Mouse (Mus musculus) embryonic facial prominence, embryonic 10.5 days (tissue): ENCODE results near the gene Smyd4. TPM values are rescaled to one million over a fixed set of nuclear protein-coding genes. Genes with fewer than 3 reads are reported as not detected.

Source experiments
- DNase-seq: peaks from one replicate; pipeline ENCODE4 v3.0.0-alpha.2; 2017; ENCODE audit warnings: low spot score
- H3K27ac ChIP-seq: fragments of 300-500 bp; sonication (generic); replicated peaks from 2 replicates; pipeline ENCODE4 v1.5.1; 2016; ENCODE audit warnings: mild to moderate bottlenecking
- H3K27me3 ChIP-seq: fragments of 300-500 bp; sonication (generic); replicated peaks from 2 replicates; pipeline ENCODE4 v1.6.1; 2016; ENCODE audit warnings: low read depth, mild to moderate bottlenecking; ENCODE audit not compliant: poor library complexity, severe bottlenecking
- H3K36me3 ChIP-seq: fragments of 300-500 bp; sonication (generic); replicated peaks from 2 replicates; pipeline ENCODE4 v1.6.1; 2016; ENCODE audit warnings: mild to moderate bottlenecking, moderate library complexity
- H3K4me1 ChIP-seq: fragments of 300-500 bp; sonication (generic); 2 replicates; pipeline ENCODE4 v1.6.1; 2016
- H3K4me3 ChIP-seq: fragments of 300-500 bp; sonication (generic); 2 replicates; pipeline ENCODE4 v1.5.1; 2016; ENCODE audit warnings: mild to moderate bottlenecking, moderate library complexity
- H3K9me3 ChIP-seq: fragments of 300-500 bp; sonication (generic); 2 replicates; pipeline ENCODE4 v1.6.1; 2016; ENCODE audit warnings: mild to moderate bottlenecking
- WGBS: fragments of 180-500 bp; shearing (Covaris S2); methylation state at CpG from one replicate; pipeline ENCODE4 v1.1.7; 2016; 5-methylcytosine and 5-hydroxymethylcytosine counted together
- polyA plus RNA-seq: library from polyadenylated mRNA; unstranded; fragments of >200 nt; fragmentation: Nextera tagmentation; extraction: Ambion mirVana; gene quantifications from 2 replicates; pipeline ENCODE4 v1.2.1, GENCODE M21; 2016

The Smyd4 gene
- polyA plus RNA-seq, 1 experiment from 2014 or later = 18.2 TPM

DNA sequence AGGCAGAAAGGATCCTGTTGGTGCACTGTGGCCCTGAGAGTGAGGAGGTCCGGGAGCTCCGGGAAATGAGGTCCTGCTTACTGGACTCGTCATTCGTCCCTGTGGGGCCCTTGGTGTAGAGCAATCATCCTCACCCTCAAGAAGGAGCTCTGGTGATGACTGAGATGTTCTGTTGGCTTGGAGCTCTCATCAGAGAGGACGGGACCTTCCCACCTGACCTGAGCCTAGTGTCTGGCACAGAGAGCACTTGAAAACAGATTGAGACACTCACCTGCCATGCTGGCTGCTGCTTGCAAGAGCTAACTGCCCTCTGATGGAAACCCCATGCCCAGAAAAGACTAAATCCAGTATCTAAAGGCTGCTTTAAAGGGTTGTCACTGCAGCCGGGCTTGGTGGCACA, 56.6 kb downstream of the Smyd4 start:
- no peaks in the 10 kb centered on the region for H3K9me3 ChIP-seq
- H3K27ac ChIP-seq = no peak overlapping the region
- H3K4me3 ChIP-seq = no peak overlapping the region
- no peaks in the 10 kb centered on the region for H3K27me3 ChIP-seq
- no peak for DNase-seq
- WGBS = 88% methylated on average over 6 of the region's 6 CpGs
- H3K4me1 ChIP-seq = 0 out of 2 replicates have a peak, but pooled peaks cover 3% of the 10 kb centered on the region
- H3K36me3 ChIP-seq = peaks cover 29% of the 10 kb centered on the region

DNA sequence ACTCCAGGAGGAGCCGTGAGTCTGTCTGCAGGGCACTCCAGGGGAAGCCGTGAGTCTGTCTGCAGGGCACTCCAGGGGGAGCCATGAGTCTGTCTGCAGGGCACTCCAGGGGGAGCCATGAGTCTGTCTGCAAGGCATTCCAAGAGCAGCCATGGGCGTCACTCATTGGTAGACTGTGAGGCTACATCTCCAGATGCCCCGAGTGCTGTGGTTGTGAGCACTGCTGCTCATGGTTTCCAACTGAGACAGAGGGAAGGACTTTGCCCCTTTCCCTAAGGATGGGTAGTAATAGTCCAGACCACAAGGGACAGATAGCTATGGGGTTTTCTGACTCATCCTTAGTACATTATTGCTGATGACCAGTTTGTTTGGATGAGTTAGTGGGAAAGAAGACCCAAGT, 57.9 kb downstream of the Smyd4 start:
- Histone ChIP-seq H3K4me3 (no peak overlapping the region), H3K9me3 (no peaks in the 10 kb centered on the region), H3K27me3 (no peaks in the 10 kb centered on the region), H3K4me1 (0 out of 2 replicates have a peak, but pooled peaks cover 3% of the 10 kb centered on the region), H3K27ac (no peak overlapping the region), H3K36me3 (peaks cover 37% of the 10 kb centered on the region)
- no peak for DNase-seq
- WGBS = 69% methylated on average over 4 of the region's 4 CpGs

DNA sequence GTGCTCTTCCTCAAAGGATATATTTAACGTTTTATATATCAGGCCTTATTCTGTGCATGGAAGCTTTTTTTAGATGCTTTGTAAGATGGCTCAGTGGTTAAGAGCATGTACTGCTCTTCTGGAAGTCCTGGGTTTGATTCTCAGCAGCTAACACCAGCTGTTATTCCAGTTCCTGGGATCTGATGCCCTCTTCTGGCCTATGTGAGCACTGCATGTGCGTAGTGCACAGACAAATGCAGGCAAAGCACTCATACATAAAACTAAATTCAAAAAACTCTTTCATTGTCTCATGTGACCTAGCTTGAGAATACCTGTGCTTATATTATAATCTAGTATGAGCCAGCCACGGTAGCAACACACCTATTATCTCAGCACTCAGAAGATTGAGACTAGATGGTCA, 58.6 kb downstream of the Smyd4 start:
- no peak overlapping the region for H3K27ac ChIP-seq
- DNase-seq = peak; percentile 58
- H3K4me1 ChIP-seq = 0 out of 2 replicates have a peak, but pooled peaks cover 3% of the 10 kb centered on the region
- H3K9me3 ChIP-seq = no peaks in the 10 kb centered on the region
- H3K27me3 ChIP-seq = no peaks in the 10 kb centered on the region
- H3K36me3 ChIP-seq = peaks cover 44% of the 10 kb centered on the region
- WGBS = 35% methylated on average over 3 of the region's 3 CpGs
- no peak overlapping the region for H3K4me3 ChIP-seq

DNA sequence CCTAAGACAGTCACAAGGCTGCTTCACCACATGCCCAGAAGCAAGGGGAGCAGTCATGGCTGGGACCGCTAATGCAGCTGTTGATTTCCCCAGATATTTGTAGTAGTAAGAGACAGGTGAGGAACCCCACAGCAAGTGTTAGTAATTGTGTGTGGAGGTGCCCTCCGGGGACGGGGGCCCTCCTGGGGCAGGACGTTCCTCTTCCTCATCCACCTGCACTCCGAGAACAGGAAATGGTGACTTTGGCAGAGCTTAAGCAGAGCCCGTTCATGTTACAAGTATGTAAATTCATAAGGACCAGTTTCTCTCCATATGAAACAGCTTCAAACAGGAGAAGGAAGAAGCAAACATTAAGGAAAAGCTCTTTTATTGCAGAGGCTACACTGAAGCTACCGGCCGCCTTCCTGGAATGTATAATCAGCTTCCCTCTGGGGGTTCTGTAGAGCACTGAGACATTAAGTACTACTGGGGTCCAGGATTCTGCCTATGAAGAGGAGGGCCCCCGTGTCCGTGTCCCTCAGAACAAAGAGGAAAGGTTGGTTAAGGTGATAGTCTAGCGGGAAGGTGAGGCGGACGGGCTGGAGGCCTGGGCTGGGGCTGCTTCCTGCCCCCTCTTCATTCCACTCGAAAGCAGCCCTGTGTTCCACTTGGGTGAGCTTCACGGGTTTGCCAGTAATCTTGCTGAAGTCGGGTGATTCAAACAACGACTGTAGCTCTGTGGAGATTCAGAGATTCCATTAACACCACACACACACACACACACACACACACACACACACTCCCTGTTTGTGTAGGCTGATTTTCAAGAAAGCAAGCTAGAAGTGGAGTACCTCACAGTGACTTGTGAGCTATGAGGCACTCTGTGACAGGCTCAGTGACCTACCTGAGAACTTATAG, 61.7 kb downstream of the Smyd4 start:
- Histone ChIP-seq H3K27me3 (no peaks in the 10 kb centered on the region), H3K4me3 (no peak overlapping the region), H3K36me3 (peaks cover 75% of the 10 kb centered on the region), H3K9me3 (no peaks in the 10 kb centered on the region), H3K27ac (no peak overlapping the region), H3K4me1 (no peaks in the 10 kb centered on the region)
- no peak for DNase-seq
- WGBS = 85% methylated on average over 17 of the region's 17 CpGs

DNA sequence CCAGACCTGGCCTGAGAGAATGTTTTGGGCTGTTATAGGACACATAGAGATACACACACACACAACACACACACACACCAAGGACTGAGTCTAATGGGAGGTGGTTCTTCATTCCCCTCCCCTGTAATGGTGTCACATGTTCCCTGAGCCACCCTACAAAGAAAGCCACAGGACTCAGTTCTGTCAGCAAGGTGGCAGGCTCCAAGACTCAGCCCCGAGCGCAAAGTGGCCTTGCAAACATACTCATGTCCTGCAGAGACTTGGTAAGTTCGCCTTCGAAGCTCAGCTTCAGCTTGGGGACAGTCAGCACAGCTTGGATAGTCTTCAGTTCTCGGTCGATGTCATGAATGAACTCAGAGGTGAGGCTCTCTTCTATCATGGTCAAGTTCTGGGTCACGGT, 62.4 kb downstream of the Smyd4 start:
- H3K4me1 ChIP-seq = no peaks in the 10 kb centered on the region
- no peak for DNase-seq
- peaks cover 80% of the 10 kb centered on the region for H3K36me3 ChIP-seq
- no peak overlapping the region for H3K4me3 ChIP-seq
- no peaks in the 10 kb centered on the region for H3K27me3 ChIP-seq
- H3K9me3 ChIP-seq = no peaks in the 10 kb centered on the region
- WGBS = 93% methylated on average over 7 of the region's 7 CpGs
- H3K27ac ChIP-seq = no peak overlapping the region

DNA sequence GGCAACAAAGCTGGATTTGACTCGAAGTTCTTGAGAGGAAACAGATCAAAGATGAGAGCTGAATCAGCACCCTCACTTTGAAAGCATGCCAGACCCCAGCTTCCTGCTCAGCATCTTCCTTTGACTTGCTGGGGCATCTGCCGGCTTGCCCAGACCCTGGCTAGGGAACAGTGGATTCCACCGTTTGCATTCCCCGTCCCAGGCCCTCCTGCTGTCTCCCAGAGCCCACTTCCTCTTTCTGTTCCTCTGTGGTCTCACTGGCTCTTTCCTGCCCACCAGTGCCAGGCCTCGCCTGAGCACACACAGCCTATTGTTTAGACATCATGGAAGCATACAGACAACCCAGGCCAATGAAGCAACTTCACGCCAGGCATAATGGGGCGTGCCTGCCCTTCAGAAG, 66.9 kb downstream of the Smyd4 start:
- Histone ChIP-seq H3K27ac (no peak overlapping the region), H3K9me3 (no peaks in the 10 kb centered on the region), H3K4me1 (peaks cover 7% of the 10 kb centered on the region), H3K36me3 (peaks cover 85% of the 10 kb centered on the region), H3K4me3 (no peak overlapping the region), H3K27me3 (no peaks in the 10 kb centered on the region)
- no peak for DNase-seq
- WGBS = 57% methylated on average over 7 of the region's 7 CpGs

DNA sequence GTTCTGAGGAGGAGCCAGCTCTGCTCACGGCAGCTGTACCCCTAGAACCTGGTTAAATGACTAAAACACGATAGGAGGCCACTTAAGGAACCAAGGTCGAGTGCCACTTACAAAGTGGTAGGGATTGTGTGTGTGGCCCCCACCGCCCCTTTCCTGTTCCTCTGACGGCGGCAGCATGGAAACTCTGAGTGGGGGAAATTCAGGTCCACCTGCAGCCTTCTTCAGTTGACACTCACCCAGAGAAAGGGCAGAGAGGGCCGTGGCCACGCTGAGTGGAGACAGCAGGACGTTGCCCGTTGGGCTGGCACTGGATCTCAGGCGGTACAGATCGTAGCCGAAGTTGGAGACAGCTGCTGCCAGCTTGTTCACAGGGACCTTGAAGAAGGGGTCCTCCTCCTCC, 67.8 kb downstream of the Smyd4 start:
- H3K4me3 ChIP-seq = no peak overlapping the region
- no peak for DNase-seq
- 89% methylated on average over 13 of the region's 13 CpGs for WGBS
- no peak overlapping the region for H3K27ac ChIP-seq
- H3K27me3 ChIP-seq = no peaks in the 10 kb centered on the region
- H3K9me3 ChIP-seq = no peaks in the 10 kb centered on the region
- peaks cover 76% of the 10 kb centered on the region for H3K36me3 ChIP-seq
- peaks cover 16% of the 10 kb centered on the region for H3K4me1 ChIP-seq

DNA sequence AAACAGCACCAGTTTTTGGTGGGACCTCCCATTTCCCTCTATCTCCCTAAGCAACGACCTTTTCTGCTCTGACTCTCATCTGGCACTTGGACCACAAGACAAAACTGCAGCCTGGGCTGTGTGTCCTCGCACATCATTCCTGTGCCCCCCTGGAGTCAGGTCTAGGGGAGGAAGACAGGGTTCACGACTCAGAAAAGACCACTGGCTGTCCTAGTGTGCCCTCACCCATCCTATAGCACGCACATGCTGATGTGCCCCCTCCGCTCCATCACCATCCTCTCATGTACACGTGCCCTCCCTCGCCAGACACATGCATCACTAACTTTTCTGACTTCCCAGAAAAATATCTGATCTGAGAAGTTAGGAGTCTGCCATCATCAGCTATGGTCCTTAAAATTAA, 71.8 kb downstream of the Smyd4 start:
- WGBS = 85% methylated on average over 7 of the region's 7 CpGs
- no peak for DNase-seq
- Histone ChIP-seq H3K36me3 (peaks cover 37% of the 10 kb centered on the region), H3K27ac (peak overlapping the region; percentile 87), H3K27me3 (no peaks in the 10 kb centered on the region), H3K4me1 (peaks cover 39% of the 10 kb centered on the region), H3K4me3 (no peak overlapping the region), H3K9me3 (no peaks in the 10 kb centered on the region)

DNA sequence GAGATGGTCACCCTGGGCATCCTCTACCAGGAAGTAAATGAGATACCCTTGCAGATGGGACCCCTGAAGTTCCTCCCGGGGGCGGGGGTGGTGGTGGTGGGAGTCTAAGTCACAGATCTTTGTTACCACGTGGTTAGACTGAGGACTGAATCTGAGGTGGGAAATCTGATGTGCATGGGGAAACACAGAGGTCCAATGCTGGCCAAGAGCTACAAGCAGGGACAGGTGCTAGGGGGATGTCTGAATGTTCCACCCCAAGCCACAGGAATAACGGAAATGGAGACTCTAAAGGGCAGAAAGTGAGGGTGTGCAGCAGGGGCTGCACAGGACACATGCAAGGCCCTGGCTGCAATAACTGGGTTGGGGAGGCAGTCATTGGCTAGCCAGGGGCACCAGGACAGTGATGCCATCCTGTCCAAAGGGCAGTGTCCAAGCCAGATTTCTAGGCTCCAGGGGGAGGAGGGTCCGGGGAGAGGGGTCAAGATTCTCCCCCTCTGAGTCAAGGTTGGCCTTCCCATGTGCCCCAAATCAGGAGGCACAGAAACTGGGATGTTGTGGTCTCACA, 72.7 kb downstream of the Smyd4 start:
- Histone ChIP-seq H3K36me3 (peaks cover 28% of the 10 kb centered on the region), H3K27ac (peak overlapping the region; percentile 87), H3K4me3 (peak overlapping the region; percentile 66), H3K4me1 (peaks cover 38% of the 10 kb centered on the region), H3K27me3 (no peaks in the 10 kb centered on the region), H3K9me3 (no peaks in the 10 kb centered on the region)
- WGBS = 45% methylated on average over 5 of the region's 5 CpGs
- DNase-seq = no peak

DNA sequence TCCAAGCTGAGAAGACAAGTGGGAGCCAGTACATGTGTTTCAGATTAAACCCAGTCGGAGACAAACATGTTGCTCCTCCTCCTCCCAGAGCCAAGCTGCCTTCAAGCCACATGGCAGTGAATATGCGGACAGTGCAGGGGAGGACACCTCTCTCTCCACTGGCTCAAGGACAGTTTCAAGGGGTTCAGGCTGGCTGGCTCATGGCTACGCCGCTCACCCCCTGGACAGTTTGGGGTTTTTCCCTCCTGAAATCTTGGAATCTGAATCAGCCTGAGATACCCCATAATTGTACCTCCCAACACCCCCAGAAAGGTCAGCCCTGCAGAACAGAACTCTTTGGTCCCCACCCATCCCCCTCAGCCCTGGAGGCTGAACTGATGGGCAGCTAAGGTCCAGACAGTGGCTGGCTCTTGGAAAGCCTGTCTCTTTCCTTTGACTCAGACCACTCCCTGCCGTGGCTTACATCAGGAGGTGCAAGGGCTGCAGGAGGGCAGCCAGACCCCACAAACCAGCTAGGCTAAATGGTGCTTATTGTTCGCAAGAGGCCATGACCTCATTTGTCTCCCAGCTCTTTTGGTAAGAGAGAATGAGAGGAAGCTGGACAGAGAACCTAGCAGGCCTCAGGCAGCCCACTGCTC, 73.3 kb downstream of the Smyd4 start:
- Histone ChIP-seq H3K27me3 (no peaks in the 10 kb centered on the region), H3K27ac (peak overlapping the region; percentile 87), H3K4me3 (peak overlapping the region; percentile 66), H3K9me3 (no peaks in the 10 kb centered on the region), H3K4me1 (peaks cover 35% of the 10 kb centered on the region), H3K36me3 (peaks cover 22% of the 10 kb centered on the region)
- DNase-seq = peak; percentile 66
- WGBS = 24% methylated on average over 6 of the region's 6 CpGs

DNA sequence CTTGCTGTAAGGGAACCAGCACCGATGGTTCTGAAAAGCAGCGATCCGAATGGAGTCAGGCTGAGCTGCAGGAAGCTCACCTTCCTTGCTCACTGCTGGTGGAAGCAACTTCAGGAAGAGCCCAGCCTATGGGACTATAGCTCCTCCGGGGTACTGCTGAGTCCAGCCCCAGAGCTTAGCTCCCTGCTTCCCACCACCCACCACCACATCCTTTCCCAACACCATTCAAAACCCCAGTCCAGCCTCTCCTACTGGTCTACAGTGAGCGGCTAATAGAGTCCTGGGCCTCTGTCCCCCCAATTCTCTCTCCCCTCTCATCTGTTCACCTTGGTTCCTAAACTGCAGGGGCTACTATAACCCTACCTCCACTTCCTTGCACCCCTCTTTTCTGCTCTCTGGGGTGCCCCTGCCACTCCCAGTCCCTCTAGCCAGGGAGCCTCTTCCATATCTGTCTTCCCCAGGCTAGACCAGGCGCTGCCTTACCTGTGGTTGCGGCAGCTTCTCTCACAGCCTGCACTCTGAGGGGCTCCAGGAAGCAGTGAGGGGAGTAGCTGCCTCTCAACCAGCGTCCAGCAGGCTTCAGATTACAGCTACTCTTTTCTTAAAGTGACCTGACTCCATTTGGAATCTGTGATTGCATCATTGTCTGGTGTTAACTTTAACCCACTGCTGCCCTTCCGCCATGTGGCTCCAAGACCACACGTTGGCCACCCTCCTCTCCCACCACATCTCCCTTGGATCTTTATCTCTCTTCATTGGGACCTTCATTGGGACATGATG, 74.0 kb downstream of the Smyd4 start, which contains the start of gene Serpinf1:
Serpinf1 (minus strand) TSS at position 689 of the 780 bp plus-strand sequence.
- Histone ChIP-seq H3K9me3 (no peaks in the 10 kb centered on the region), H3K27me3 (no peaks in the 10 kb centered on the region), H3K27ac (peak within 1 kb of the TSS; percentile 87), H3K36me3 (peaks cover 16% of the 10 kb centered on the region), H3K4me3 (peak within 1 kb of the TSS; percentile 66), H3K4me1 (peaks cover 35% of the 10 kb centered on the region)
- 24% methylated on average over 10 of the region's 10 CpGs for WGBS
- DNase-seq = peak; percentile 64

DNA sequence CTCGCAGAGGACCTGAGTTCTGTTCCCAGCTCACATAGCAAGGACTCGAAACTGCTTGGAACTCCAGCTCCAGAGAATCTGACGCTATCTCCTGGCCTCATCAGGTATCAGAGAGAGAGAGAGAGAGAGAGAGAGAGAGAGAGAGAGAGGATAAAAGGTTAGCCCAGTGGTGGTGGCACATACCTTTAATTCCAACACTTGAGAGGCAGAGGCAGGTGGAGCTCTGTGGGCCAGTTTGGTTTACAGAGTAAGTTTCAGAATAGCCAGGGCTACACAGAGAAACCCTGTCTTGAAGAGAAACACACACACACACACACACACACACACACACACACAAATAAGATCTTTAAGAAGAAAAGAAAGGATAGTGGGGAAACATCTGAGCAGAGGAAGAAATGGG, 74.9 kb downstream of the Smyd4 start:
- Histone ChIP-seq H3K27me3 (no peaks in the 10 kb centered on the region), H3K9me3 (no peaks in the 10 kb centered on the region), H3K36me3 (peaks cover 7% of the 10 kb centered on the region), H3K4me1 (peaks cover 35% of the 10 kb centered on the region), H3K4me3 (no peak overlapping the region; the same call in 1 of the 2 replicates), H3K27ac (peak overlapping the region; percentile 87)
- 92% methylated on average over 3 of the region's 3 CpGs for WGBS
- DNase-seq = no peak
